Mouse (Mus musculus) megakaryocyte, embryonic 14.5 days (primary cell): ENCODE measurements at regions not wholly inside any gene's neighbourhood (a gene's known extent, or its start where the extent isn't known, plus 50 kb on each side); places are given as distances from the start of the nearest gene placed in this dataset.

Experiments
- FLI1 ChIP-seq: IDR thresholded peaks from 2 replicates; pipeline ENCODE4 v1.6.1; 2012; ENCODE audit warnings: low read length, inconsistent platforms, mixed read lengths
- GATA1 ChIP-seq: IDR thresholded peaks from 3 replicates; pipeline ENCODE4 v1.6.1; 2012; ENCODE audit warnings: mixed read lengths, low read length, inconsistent platforms, borderline replicate concordance

GRCm38 (mm10) chr5:42980946-42981650 lies 251.9 kb upstream of the Cpeb2 start:
- no peak for TF ChIP-seq GATA1
- no peak for TF ChIP-seq FLI1
